Mouse (Mus musculus) stomach, postnatal 0 days (tissue): ENCODE results near the gene Men1. TPM values are rescaled to one million over a fixed set of nuclear protein-coding genes. Genes with fewer than 3 reads are reported as not detected.

Experiments used
- ATAC-seq: fragments of 200-750 bp; cut with Nextera tagmentation; 2 replicates; pipeline ENCODE4 v1.8.0; 2017; ENCODE audit not compliant: low FRiP score, low TSS enrichment
- DNase-seq: peaks from one replicate; pipeline ENCODE4 v3.0.0-alpha.2; 2016; ENCODE audit warnings: low spot score
- H3K27ac ChIP-seq: fragments of 300-500 bp; sonication (generic); replicated peaks from 2 replicates; pipeline ENCODE4 v1.5.1; 2014; ENCODE audit warnings: mild to moderate bottlenecking, control low read depth
- H3K27me3 ChIP-seq: fragments of 300-500 bp; sonication (generic); 2 replicates; pipeline ENCODE4 v1.6.1; 2014; ENCODE audit warnings: low read length; ENCODE audit not compliant: control insufficient read depth, insufficient read depth
- H3K36me3 ChIP-seq: fragments of 300-500 bp; sonication (generic); 2 replicates; pipeline ENCODE4 v1.6.1; 2014; ENCODE audit warnings: low read length, mixed read lengths; ENCODE audit not compliant: control insufficient read depth, insufficient read depth
- H3K4me1 ChIP-seq: fragments of 300-500 bp; sonication (generic); replicated peaks from 2 replicates; pipeline ENCODE4 v1.6.1; 2014; ENCODE audit warnings: antibody characterized with exemption; ENCODE audit not compliant: control insufficient read depth, insufficient read depth
- H3K4me2 ChIP-seq: fragments of 300-500 bp; sonication (generic); replicated peaks from 2 replicates; pipeline ENCODE4 v1.6.1; 2014; ENCODE audit warnings: low read depth, mild to moderate bottlenecking, control low read depth, moderate library complexity
- H3K4me3 ChIP-seq: fragments of 300-500 bp; sonication (generic); 2 replicates; pipeline ENCODE4 v1.5.1; 2014; ENCODE audit warnings: low read depth, low read length, control low read depth
- H3K9ac ChIP-seq: fragments of 300-500 bp; sonication (generic); 2 replicates; pipeline ENCODE4 v1.6.1; 2014; ENCODE audit warnings: mild to moderate bottlenecking, low read length, control low read depth, mixed read lengths
- H3K9me3 ChIP-seq: fragments of 300-500 bp; sonication (generic); 2 replicates; pipeline ENCODE4 v1.6.1; 2016; ENCODE audit warnings: low read length; ENCODE audit not compliant: control insufficient read depth
- CTCF ChIP-seq: IDR thresholded peaks from 2 replicates; pipeline ENCODE4 v1.5.1; 2016; ENCODE audit warnings: antibody characterized with exemption, low read depth, mild to moderate bottlenecking, moderate library complexity
- EP300 ChIP-seq: optimal IDR thresholded peaks from 2 replicates; pipeline ENCODE3; 2016; ENCODE audit warnings: antibody characterized with exemption
- whole genome bisulfite sequencing: fragments of 180-500 bp; shearing (Covaris S2); extraction: QIAGEN DNeasy Blood & Tissue Kit; methylation state at CpG from one replicate; pipeline ENCODE4 v1.1.7; 2014; 5-methylcytosine and 5-hydroxymethylcytosine counted together
- polyA plus RNA-seq: library from polyadenylated mRNA; unstranded; fragments of >200 nt; fragmentation: Nextera tagmentation; extraction: Ambion mirVana; gene quantifications from 2 replicates; pipeline ENCODE4 v1.2.1, GENCODE M21; 2015

Men1 gene
- polyA plus RNA-seq, 1 experiment from 2014 or later = 27.1 TPM

- Histone ChIP-seq H3K27ac (no peak overlapping the region), H3K4me2 (no peak overlapping the region), H3K9ac (no peak overlapping the region), H3K4me1 (no peaks in the 10 kb centered on the region), H3K4me3 (no peak overlapping the region), H3K9me3 (no peaks in the 10 kb centered on the region), H3K36me3 (peaks cover 11% of the 10 kb centered on the region; the same call in 1 of the 2 replicates), H3K27me3 (no peaks in the 10 kb centered on the region)
- DNase-seq (no peak), ATAC-seq (no peak)
- TF ChIP-seq EP300 (no peak), CTCF (no peak)
- 90% methylated on average over 11 of the region's 11 CpGs for WGBS
Measured at GRCm38 (mm10) chr19:6338716-6339115, 3.9 kb downstream of the Men1 start.

GRCm38 (mm10) chr19:6339191-6339590 is 4.4 kb downstream of the Men1 start:
- no peak for TF ChIP-seq EP300
- no peak for TF ChIP-seq CTCF
- no peaks in the 10 kb centered on the region for H3K4me1 ChIP-seq
- no peaks in the 10 kb centered on the region for H3K27me3 ChIP-seq
- WGBS = 92% methylated on average over 6 of the region's 6 CpGs
- no peak overlapping the region for H3K4me3 ChIP-seq
- no peaks in the 10 kb centered on the region for H3K9me3 ChIP-seq
- ATAC-seq (no peak), DNase-seq (no peak)
- no peak overlapping the region for H3K27ac ChIP-seq
- H3K9ac ChIP-seq = no peak overlapping the region
- no peak overlapping the region for H3K4me2 ChIP-seq
- H3K36me3 ChIP-seq = peaks cover 11% of the 10 kb centered on the region; the same call in 1 of the 2 replicates

GRCm38 (mm10) chr19:6339890-6340504 is 5.2 kb downstream of the Men1 start:
- no peak overlapping the region for H3K4me3 ChIP-seq
- ATAC-seq (no peak), DNase-seq (peak; percentile 45)
- H3K4me2 ChIP-seq = no peak overlapping the region
- H3K36me3 ChIP-seq = peaks cover 11% of the 10 kb centered on the region; the same call in 1 of the 2 replicates
- no peaks in the 10 kb centered on the region for H3K9me3 ChIP-seq
- H3K27ac ChIP-seq = peak overlapping the region; percentile 24; the same call in 1 of the 2 replicates
- peak; percentile 38 for TF ChIP-seq CTCF
- no peak for TF ChIP-seq EP300
- 69% methylated on average over 15 of the region's 15 CpGs for WGBS
- H3K9ac ChIP-seq = no peak overlapping the region
- H3K4me1 ChIP-seq = no peaks in the 10 kb centered on the region
- H3K27me3 ChIP-seq = no peaks in the 10 kb centered on the region

- peak; percentile 84 for ATAC-seq
- no peaks in the 10 kb centered on the region for H3K9me3 ChIP-seq
- WGBS = 5% methylated on average over 58 of the region's 72 CpGs
- no peaks in the 10 kb centered on the region for H3K27me3 ChIP-seq
- DNase-seq = peak; percentile 94
- peak within 1 kb of the TSS; percentile 24 for H3K27ac ChIP-seq
- H3K4me2 ChIP-seq = peak within 1 kb of the TSS; percentile 90
- H3K4me1 ChIP-seq = no peaks in the 10 kb centered on the region
- peaks cover 14% of the 10 kb centered on the region; the same call in 1 of the 2 replicates for H3K36me3 ChIP-seq
- H3K9ac ChIP-seq = peak within 1 kb of the TSS; percentile 76
- peak within 1 kb of the TSS; percentile 67 for H3K4me3 ChIP-seq
- peak; percentile 56 for TF ChIP-seq CTCF
- no peak for TF ChIP-seq EP300
Measured at GRCm38 (mm10) chr19:6340524-6341452, 6.0 kb downstream of the Men1 start, which contains the start of gene Map4k2. Gene Map4k2, plus strand, starts transcription at chr19:6341135.

- peaks cover 17% of the 10 kb centered on the region; the same call in 1 of the 2 replicates for H3K36me3 ChIP-seq
Measured at GRCm38 (mm10) chr19:6341453-6342077, 6.8 kb downstream of the Men1 start.

More at GRCm38 (mm10) chr19:6341453-6342077, 6.8 kb downstream of the Men1 start:
- Histone ChIP-seq H3K27ac (no peak overlapping the region; the same call in 1 of the 2 replicates), H3K4me3 (peak overlapping the region; percentile 67), H3K4me2 (peak overlapping the region; percentile 90), H3K9ac (peak overlapping the region; percentile 76), H3K9me3 (no peaks in the 10 kb centered on the region), H3K27me3 (no peaks in the 10 kb centered on the region), H3K4me1 (no peaks in the 10 kb centered on the region)
- TF ChIP-seq EP300 (no peak), CTCF (no peak)
- ATAC-seq (no peak; the same call in 1 of the 2 replicates), DNase-seq (no peak)
- 13% methylated on average over 22 of the region's 23 CpGs for WGBS
